Mouse (Mus musculus) C2C12 (cell line): ENCODE data around the gene Clec12b. TPM values are rescaled to one million over a fixed set of nuclear protein-coding genes. Genes with fewer than 3 reads are reported as not detected.

Experiments
- H3K27me3 ChIP-seq: one replicate; pipeline ENCODE4 v1.6.1; 2011; ENCODE audit not compliant: control insufficient read depth, insufficient read depth, insufficient read length
- H3K36me3 ChIP-seq: one replicate; pipeline ENCODE4 v1.6.1; 2011; ENCODE audit not compliant: control insufficient read depth, insufficient read depth
- H3K4me3 ChIP-seq: one replicate; pipeline ENCODE4 v1.5.1; 2011; ENCODE audit warnings: mild to moderate bottlenecking, control low read depth; ENCODE audit not compliant: poor library complexity, insufficient read depth, severe bottlenecking
- H3K79me2 ChIP-seq: one replicate; pipeline ENCODE4 v1.6.1; 2011; ENCODE audit not compliant: control insufficient read depth, insufficient read depth
- H3K79me3 ChIP-seq: one replicate; pipeline ENCODE4 v1.6.1; 2011; ENCODE audit warnings: low read depth, control low read depth
- H3ac ChIP-seq: one replicate; pipeline ENCODE3; 2011; ENCODE audit warnings: low read depth; ENCODE audit not compliant: control insufficient read depth, insufficient read length
- CEBPB ChIP-seq: IDR thresholded peaks from one replicate; pipeline ENCODE4 v1.6.1; 2011; ENCODE audit warnings: low read depth, mild to moderate bottlenecking, control low read depth, moderate library complexity
- CTCF ChIP-seq: IDR thresholded peaks from one replicate; pipeline ENCODE4 v1.5.1; 2011; ENCODE audit not compliant: control insufficient read depth, insufficient read depth, insufficient read length
- FOSL1 ChIP-seq: IDR thresholded peaks from one replicate; pipeline ENCODE4 v1.8.0; 2011; ENCODE audit warnings: mild to moderate bottlenecking, low read length; ENCODE audit not compliant: poor library complexity, insufficient read depth, severe bottlenecking
- MAX ChIP-seq: IDR thresholded peaks from one replicate; pipeline ENCODE4 v1.6.1; 2011; ENCODE audit warnings: mild to moderate bottlenecking, control low read depth
- MYOD1 ChIP-seq: IDR thresholded peaks from one replicate; pipeline ENCODE4 v1.6.1; 2011; ENCODE audit warnings: low read depth; ENCODE audit not compliant: control insufficient read depth, insufficient read length
- MYOG ChIP-seq: IDR thresholded peaks from one replicate; pipeline ENCODE4 v1.6.1; 2011; ENCODE audit not compliant: control insufficient read depth, insufficient read length; ENCODE audit errors: extremely low read depth
- USF1 ChIP-seq: IDR thresholded peaks from one replicate; pipeline ENCODE4 v1.6.1; 2011; ENCODE audit warnings: low read depth, mild to moderate bottlenecking, control low read depth, moderate library complexity
- polyA plus RNA-seq: library from polyadenylated mRNA; unstranded; fragments of >200 nt; fragmentation: generic; extraction: Trizol; gene quantifications from one replicate; pipeline ENCODE4 v1.2.1, GENCODE M21; 2012; ENCODE audit warnings: missing spikeins

The Clec12b gene
- polyA plus RNA-seq, 1 experiment = not detected

- H3K27me3 ChIP-seq = no peaks in the 10 kb centered on the region
- H3K79me3 ChIP-seq = no peaks in the 10 kb centered on the region
- H3K4me3 ChIP-seq = no peak overlapping the region
- no peak overlapping the region for H3ac ChIP-seq
- no peaks in the 10 kb centered on the region for H3K79me2 ChIP-seq
- H3K36me3 ChIP-seq = no peaks in the 10 kb centered on the region
- TF ChIP-seq CEBPB = no peak
- TF ChIP-seq MYOD1 = no peak
- TF ChIP-seq MYOG = no peak
- TF ChIP-seq USF1 = no peak
- no peak for TF ChIP-seq CTCF
- no peak for TF ChIP-seq FOSL1
- no peak for TF ChIP-seq MAX
Measured at GRCm38 (mm10) chr6:129423040-129423733, 37.5 kb upstream of the Clec12b start.

- Histone ChIP-seq H3K79me3 (no peaks in the 10 kb centered on the region), H3K36me3 (no peaks in the 10 kb centered on the region), H3K27me3 (no peaks in the 10 kb centered on the region), H3K79me2 (no peaks in the 10 kb centered on the region), H3ac (no peak overlapping the region), H3K4me3 (no peak overlapping the region)
- TF ChIP-seq CEBPB = no peak
Measured at GRCm38 (mm10) chr6:129422311-129422710, 36.6 kb upstream of the Clec12b start.

DNA sequence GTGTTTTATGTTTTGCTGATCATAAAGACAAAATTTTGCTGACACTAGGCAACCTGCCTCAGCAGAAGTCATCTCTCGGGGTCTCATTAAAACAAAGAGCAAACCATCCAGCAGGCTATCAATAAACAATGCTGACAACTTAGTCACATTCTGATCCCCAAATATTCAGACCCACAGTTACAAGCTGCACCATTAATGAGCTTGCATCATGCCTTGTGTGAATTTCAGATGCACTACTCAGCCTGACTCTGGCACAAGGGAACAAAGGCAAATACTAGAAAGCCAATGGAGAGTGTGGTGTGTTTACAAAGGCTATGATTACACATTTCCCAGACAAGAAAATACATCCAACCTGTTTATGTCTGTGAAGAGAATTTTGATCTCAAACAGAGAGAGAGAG is 28.5 kb upstream of the Clec12b start:
- Histone ChIP-seq H3K27me3 (no peaks in the 10 kb centered on the region), H3K36me3 (no peaks in the 10 kb centered on the region), H3ac (no peak overlapping the region), H3K4me3 (no peak overlapping the region), H3K79me3 (no peaks in the 10 kb centered on the region), H3K79me2 (no peaks in the 10 kb centered on the region)
- TF ChIP-seq MYOD1 (no peak), MAX (no peak), USF1 (no peak), FOSL1 (no peak), MYOG (no peak), CEBPB (no peak), CTCF (no peak)

- Histone ChIP-seq H3K79me2 (no peaks in the 10 kb centered on the region), H3K4me3 (no peak within 1 kb of the TSS), H3K36me3 (no peaks in the 10 kb centered on the region), H3K27me3 (no peaks in the 10 kb centered on the region), H3ac (no peak within 1 kb of the TSS), H3K79me3 (no peaks in the 10 kb centered on the region)
- no peak for TF ChIP-seq USF1
- no peak for TF ChIP-seq MYOG
- TF ChIP-seq CEBPB = no peak
- TF ChIP-seq MAX = no peak
- TF ChIP-seq MYOD1 = no peak
- no peak for TF ChIP-seq FOSL1
- no peak for TF ChIP-seq CTCF
Measured at GRCm38 (mm10) chr6:129408562-129408961, 22.9 kb upstream of the Clec12b start, which contains the start of gene Clec9a. Clec9a (plus strand) TSS chr6:129408862.

- H3K27me3 ChIP-seq = no peaks in the 10 kb centered on the region
- no peak overlapping the region for H3K4me3 ChIP-seq
- no peak for TF ChIP-seq FOSL1
- no peak for TF ChIP-seq MYOG
- TF ChIP-seq CTCF = no peak
- TF ChIP-seq USF1 = no peak
- no peak for TF ChIP-seq MYOD1
- no peak for TF ChIP-seq MAX
- TF ChIP-seq CEBPB = no peak
- H3ac ChIP-seq = no peak overlapping the region
- no peaks in the 10 kb centered on the region for H3K36me3 ChIP-seq
- H3K79me3 ChIP-seq = no peaks in the 10 kb centered on the region
- H3K79me2 ChIP-seq = no peaks in the 10 kb centered on the region
Measured at GRCm38 (mm10) chr6:129407324-129407723, 21.6 kb upstream of the Clec12b start.

GRCm38 (mm10) chr6:129405999-129406398 is 20.3 kb upstream of the Clec12b start:
- Histone ChIP-seq H3K27me3 (no peaks in the 10 kb centered on the region), H3ac (no peak overlapping the region)

More at GRCm38 (mm10) chr6:129405999-129406398, 20.3 kb upstream of the Clec12b start:
- Histone ChIP-seq H3K79me2 (no peaks in the 10 kb centered on the region), H3K79me3 (no peaks in the 10 kb centered on the region), H3K36me3 (no peaks in the 10 kb centered on the region), H3K4me3 (no peak overlapping the region)
- TF ChIP-seq CTCF = no peak
- TF ChIP-seq MYOG = no peak
